Mouse (Mus musculus): ENCODE data around the gene Cpeb2. TPM values are rescaled to one million over a fixed set of nuclear protein-coding genes. Genes with fewer than 3 reads are reported as not detected.
A peak's percentile ranks its signal among the peaks of the same experiment; 100 is the strongest.

Cpeb2 gene
- polyA plus RNA-seq, 1 experiment from 2014 or later = 13.2 TPM

- Histone ChIP-seq H3K4me3 (ENCODE audit: low read length) (no peak overlapping the region), H3K36me3 (ENCODE audit: control insufficient read depth, insufficient read depth, low read length) (no peaks in the 10 kb centered on the region), H3K4me1 (ENCODE audit: control insufficient read depth, insufficient read depth, low read depth, low read length) (no peaks in the 10 kb centered on the region), H3K27me3 (replicated peaks; ENCODE audit: control insufficient read depth, insufficient read depth, low read length) (no peaks in the 10 kb centered on the region), H3K4me2 (ENCODE audit: low read length) (no peak overlapping the region), H3K9ac (ENCODE audit: low read depth, low read length) (no peak overlapping the region), H3K9me3 (ENCODE audit: control insufficient read depth, low read length) (no peaks in the 10 kb centered on the region), H3K27ac (ENCODE audit: low read depth, low read length) (no peak overlapping the region)
- WGBS = 82% methylated on average over 4 of the region's 4 CpGs
- no peak for ATAC-seq
Measured at GRCm38 (mm10) chr5:43223359-43223758, 9.6 kb upstream of the Cpeb2 start.

GRCm38 (mm10) chr5:43224245-43224644 is 8.7 kb upstream of the Cpeb2 start:
- Histone ChIP-seq H3K9ac (ENCODE audit: low read depth, low read length) (no peak overlapping the region), H3K27me3 (replicated peaks; ENCODE audit: control insufficient read depth, insufficient read depth, low read length) (no peaks in the 10 kb centered on the region), H3K4me3 (ENCODE audit: low read length) (no peak overlapping the region), H3K4me2 (ENCODE audit: low read length) (no peak overlapping the region), H3K9me3 (ENCODE audit: control insufficient read depth, low read length) (no peaks in the 10 kb centered on the region), H3K4me1 (ENCODE audit: control insufficient read depth, insufficient read depth, low read depth, low read length) (no peaks in the 10 kb centered on the region), H3K27ac (ENCODE audit: low read depth, low read length) (no peak overlapping the region), H3K36me3 (ENCODE audit: control insufficient read depth, insufficient read depth, low read length) (no peaks in the 10 kb centered on the region)
- WGBS = 75% methylated on average over 3 of the region's 3 CpGs
- ATAC-seq = no peak

- Histone ChIP-seq H3K27me3 (replicated peaks; ENCODE audit: control insufficient read depth, insufficient read depth, low read length) (no peaks in the 10 kb centered on the region), H3K9me3 (ENCODE audit: control insufficient read depth, low read length) (no peaks in the 10 kb centered on the region), H3K27ac (ENCODE audit: low read depth, low read length) (no peak overlapping the region), H3K4me1 (ENCODE audit: control insufficient read depth, insufficient read depth, low read depth, low read length) (no peaks in the 10 kb centered on the region), H3K4me2 (ENCODE audit: low read length) (no peak overlapping the region), H3K4me3 (ENCODE audit: low read length) (no peak overlapping the region), H3K36me3 (ENCODE audit: control insufficient read depth, insufficient read depth, low read length) (no peaks in the 10 kb centered on the region), H3K9ac (ENCODE audit: low read depth, low read length) (no peak overlapping the region)
- ATAC-seq = no peak
Measured at GRCm38 (mm10) chr5:43226160-43226559, 6.8 kb upstream of the Cpeb2 start.

GRCm38 (mm10) chr5:43227607-43228006 is 5.4 kb upstream of the Cpeb2 start:
- 88% methylated on average over 5 of the region's 5 CpGs for WGBS
- H3K9ac ChIP-seq (ENCODE audit: low read depth, low read length) = no peak overlapping the region

GRCm38 (mm10) chr5:43231061-43231460 is 1.9 kb upstream of the Cpeb2 start:
- ATAC-seq = no peak
- Histone ChIP-seq H3K4me2 (ENCODE audit: low read length) (no peak overlapping the region), H3K4me1 (ENCODE audit: control insufficient read depth, insufficient read depth, low read depth, low read length) (peaks cover 2% of the 10 kb centered on the region; the same call in 1 of the 2 replicates), H3K9me3 (ENCODE audit: control insufficient read depth, low read length) (no peaks in the 10 kb centered on the region), H3K27ac (ENCODE audit: low read depth, low read length) (no peak overlapping the region), H3K4me3 (ENCODE audit: low read length) (no peak overlapping the region), H3K9ac (ENCODE audit: low read depth, low read length) (no peak overlapping the region), H3K27me3 (replicated peaks; ENCODE audit: control insufficient read depth, insufficient read depth, low read length) (no peaks in the 10 kb centered on the region), H3K36me3 (ENCODE audit: control insufficient read depth, insufficient read depth, low read length) (no peaks in the 10 kb centered on the region)
- 54% methylated on average over 2 of the region's 2 CpGs for WGBS

More at GRCm38 (mm10) chr5:43227607-43228006, 5.4 kb upstream of the Cpeb2 start:
- Histone ChIP-seq H3K4me3 (ENCODE audit: low read length) (no peak overlapping the region), H3K27me3 (replicated peaks; ENCODE audit: control insufficient read depth, insufficient read depth, low read length) (no peaks in the 10 kb centered on the region), H3K27ac (ENCODE audit: low read depth, low read length) (no peak overlapping the region), H3K9me3 (ENCODE audit: control insufficient read depth, low read length) (no peaks in the 10 kb centered on the region), H3K4me1 (ENCODE audit: control insufficient read depth, insufficient read depth, low read depth, low read length) (no peaks in the 10 kb centered on the region), H3K36me3 (ENCODE audit: control insufficient read depth, insufficient read depth, low read length) (no peaks in the 10 kb centered on the region), H3K4me2 (ENCODE audit: low read length) (no peak overlapping the region)
- ATAC-seq = no peak

- Histone ChIP-seq H3K4me1 (ENCODE audit: control insufficient read depth, insufficient read depth, low read depth, low read length) (peaks cover 2% of the 10 kb centered on the region; the same call in 1 of the 2 replicates), H3K27me3 (replicated peaks; ENCODE audit: control insufficient read depth, insufficient read depth, low read length) (no peaks in the 10 kb centered on the region), H3K27ac (ENCODE audit: low read depth, low read length) (peak overlapping the region; percentile 100), H3K36me3 (ENCODE audit: control insufficient read depth, insufficient read depth, low read length) (no peaks in the 10 kb centered on the region), H3K4me2 (ENCODE audit: low read length) (peak overlapping the region; percentile 92), H3K4me3 (ENCODE audit: low read length) (peak overlapping the region; percentile 100), H3K9me3 (ENCODE audit: control insufficient read depth, low read length) (no peaks in the 10 kb centered on the region), H3K9ac (ENCODE audit: low read depth, low read length) (peak overlapping the region; percentile 99)
- no peak for ATAC-seq
- under 1% methylated on average over 6 of the region's 6 CpGs for WGBS
Measured at GRCm38 (mm10) chr5:43232149-43232479, 856 bp upstream of the Cpeb2 start.

GRCm38 (mm10) chr5:43233316-43234181 is 579 bp downstream of the Cpeb2 start:
- H3K36me3 ChIP-seq (ENCODE audit: control insufficient read depth, insufficient read depth, low read length) = no peaks in the 10 kb centered on the region

GRCm38 (mm10) chr5:43234321-43235185 is 1.6 kb downstream of the Cpeb2 start:
- Histone ChIP-seq H3K9me3 (ENCODE audit: control insufficient read depth, low read length) (no peaks in the 10 kb centered on the region), H3K27ac (ENCODE audit: low read depth, low read length) (peak overlapping the region; percentile 100), H3K4me2 (ENCODE audit: low read length) (peak overlapping the region; percentile 74), H3K27me3 (replicated peaks; ENCODE audit: control insufficient read depth, insufficient read depth, low read length) (no peaks in the 10 kb centered on the region), H3K36me3 (ENCODE audit: control insufficient read depth, insufficient read depth, low read length) (no peaks in the 10 kb centered on the region), H3K4me1 (ENCODE audit: control insufficient read depth, insufficient read depth, low read depth, low read length) (peaks cover 9% of the 10 kb centered on the region), H3K9ac (ENCODE audit: low read depth, low read length) (peak overlapping the region; percentile 99), H3K4me3 (ENCODE audit: low read length) (peak overlapping the region; percentile 100)
- peak; percentile 19 for ATAC-seq
- 1% methylated on average over 53 of the region's 113 CpGs for WGBS

More at GRCm38 (mm10) chr5:43233316-43234181, 579 bp downstream of the Cpeb2 start:
- Histone ChIP-seq H3K27ac (ENCODE audit: low read depth, low read length) (peak overlapping the region; percentile 100), H3K4me2 (ENCODE audit: low read length) (peak overlapping the region; percentile 74), H3K9me3 (ENCODE audit: control insufficient read depth, low read length) (no peaks in the 10 kb centered on the region), H3K4me3 (ENCODE audit: low read length) (peak overlapping the region; percentile 100), H3K9ac (ENCODE audit: low read depth, low read length) (peak overlapping the region; percentile 99), H3K4me1 (ENCODE audit: control insufficient read depth, insufficient read depth, low read depth, low read length) (peaks cover 2% of the 10 kb centered on the region; the same call in 1 of the 2 replicates), H3K27me3 (replicated peaks; ENCODE audit: control insufficient read depth, insufficient read depth, low read length) (no peaks in the 10 kb centered on the region)
- peak; percentile 70 for ATAC-seq
- 0% methylated on average over 65 of the region's 101 CpGs for WGBS

Measured in hindbrain, embryonic 16.5 days (tissue).